Mouse (Mus musculus) cortical plate, adult 2 months (tissue): ENCODE data around the gene Apoa2.

Experiments
- CTCF ChIP-seq: fragments of 200-500 bp; IDR thresholded peaks from 2 replicates; pipeline ENCODE4 v1.5.1; 2011; ENCODE audit warnings: mild to moderate bottlenecking, control low read depth, low read length; ENCODE audit not compliant: insufficient read depth; ENCODE audit errors: extremely low read depth
- POLR2A ChIP-seq: fragments of 200-500 bp; IDR thresholded peaks from 2 replicates; pipeline ENCODE4 v1.6.1; 2011; ENCODE audit warnings: mild to moderate bottlenecking, low read length, control low read depth; ENCODE audit not compliant: insufficient read depth; ENCODE audit errors: extremely low read depth

- TF ChIP-seq CTCF (no peak), POLR2A (no peak)
Observed at GRCm38 (mm10) chr1:171179487-171180171, 45.2 kb upstream of the Apoa2 start.
